Mouse (Mus musculus): ENCODE measurements around the gene Msi2. TPM values are rescaled to one million over a fixed set of nuclear protein-coding genes. Genes with fewer than 3 reads are reported as not detected.

Gene Msi2
- polyA plus RNA-seq, 1 experiment from 2014 or later, result 15.1 TPM

DNA sequence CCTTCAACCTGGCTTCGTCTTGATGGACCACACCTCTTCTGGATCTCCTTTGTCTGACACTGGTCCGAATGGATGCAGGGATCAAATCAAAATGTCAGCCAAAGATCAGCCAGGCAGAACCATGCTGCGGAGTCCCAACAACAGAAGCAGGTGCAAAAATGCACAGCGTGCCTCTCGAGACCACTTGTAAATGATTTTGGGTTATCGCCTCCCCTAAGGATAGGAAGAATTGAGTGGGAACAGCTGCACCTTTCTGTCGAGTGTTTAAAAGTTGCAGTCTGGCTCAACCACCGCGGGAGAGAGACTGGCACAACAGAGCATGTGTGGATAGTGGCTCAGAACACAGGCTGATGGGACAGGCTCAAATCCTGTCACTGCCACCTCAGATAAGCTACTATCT, 361.0 kb downstream of the Msi2 start:
- Histone ChIP-seq H3K4me3 (ENCODE audit: low read length) (no peak overlapping the region), H3K4me2 (ENCODE audit: low read depth, low read length) (peak overlapping the region; percentile 7; the same call in 1 of the 2 replicates), H3K27ac (ENCODE audit: low read length) (peak overlapping the region; percentile 36), H3K36me3 (ENCODE audit: control insufficient read depth, insufficient read depth, low read length) (no peaks in the 10 kb centered on the region), H3K9ac (ENCODE audit: low read length) (no peak overlapping the region), H3K9me3 (ENCODE audit: control insufficient read depth, low read length) (no peaks in the 10 kb centered on the region), H3K27me3 (ENCODE audit: control insufficient read depth, insufficient read depth, low read depth, low read length) (no peaks in the 10 kb centered on the region), H3K4me1 (replicated peaks; ENCODE audit: control insufficient read depth, insufficient read depth, low read length) (peaks cover 14% of the 10 kb centered on the region; the same call in 1 of the 2 replicates)
- peak; percentile 10; the same call in 1 of the 2 replicates for ATAC-seq (ENCODE audit: low read depth)
- 45% methylated on average over 9 of the region's 9 CpGs for WGBS

DNA sequence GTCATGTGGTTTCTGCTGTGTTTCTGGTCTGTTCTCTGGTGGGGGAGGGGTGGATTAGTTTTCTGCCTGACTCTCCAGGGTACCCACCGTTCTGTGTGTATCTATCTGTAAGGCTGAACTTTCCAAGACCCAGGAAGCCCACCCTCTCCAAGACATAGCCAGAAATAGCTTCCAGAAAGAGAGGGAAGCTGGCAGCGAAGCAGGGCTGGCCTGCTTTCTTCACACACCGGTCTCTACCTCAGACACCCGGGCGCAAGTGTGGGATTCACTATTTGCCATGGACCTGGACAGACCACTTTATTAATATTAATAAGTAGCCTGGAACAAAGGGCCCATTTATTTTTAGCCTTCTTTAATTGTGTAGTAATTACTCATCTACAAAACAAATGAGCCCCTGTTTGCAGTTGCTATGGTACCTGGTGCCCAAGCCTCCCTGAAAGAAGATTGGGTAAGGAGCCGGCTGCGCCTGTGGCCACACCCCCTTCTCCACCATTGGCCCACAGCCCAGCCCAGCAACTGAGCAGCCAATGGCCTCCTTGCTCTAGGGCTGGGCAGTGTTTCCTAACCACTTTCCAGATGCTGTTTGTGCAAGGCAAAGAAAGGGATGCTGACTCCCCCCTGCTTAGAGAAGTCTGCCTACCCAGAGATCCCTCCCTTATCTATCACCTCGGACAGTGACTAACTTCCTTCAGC, 361.6 kb downstream of the Msi2 start:
- Histone ChIP-seq H3K27me3 (ENCODE audit: control insufficient read depth, insufficient read depth, low read depth, low read length) (no peaks in the 10 kb centered on the region), H3K36me3 (ENCODE audit: control insufficient read depth, insufficient read depth, low read length) (no peaks in the 10 kb centered on the region), H3K27ac (ENCODE audit: low read length) (peak overlapping the region; percentile 36), H3K4me2 (ENCODE audit: low read depth, low read length) (peak overlapping the region; percentile 7; the same call in 1 of the 2 replicates), H3K9ac (ENCODE audit: low read length) (no peak overlapping the region), H3K9me3 (ENCODE audit: control insufficient read depth, low read length) (no peaks in the 10 kb centered on the region), H3K4me1 (replicated peaks; ENCODE audit: control insufficient read depth, insufficient read depth, low read length) (peaks cover 14% of the 10 kb centered on the region), H3K4me3 (ENCODE audit: low read length) (no peak overlapping the region)
- ATAC-seq (ENCODE audit: low read depth), result peak; percentile 93
- WGBS, result 41% methylated on average over 8 of the region's 8 CpGs

DNA sequence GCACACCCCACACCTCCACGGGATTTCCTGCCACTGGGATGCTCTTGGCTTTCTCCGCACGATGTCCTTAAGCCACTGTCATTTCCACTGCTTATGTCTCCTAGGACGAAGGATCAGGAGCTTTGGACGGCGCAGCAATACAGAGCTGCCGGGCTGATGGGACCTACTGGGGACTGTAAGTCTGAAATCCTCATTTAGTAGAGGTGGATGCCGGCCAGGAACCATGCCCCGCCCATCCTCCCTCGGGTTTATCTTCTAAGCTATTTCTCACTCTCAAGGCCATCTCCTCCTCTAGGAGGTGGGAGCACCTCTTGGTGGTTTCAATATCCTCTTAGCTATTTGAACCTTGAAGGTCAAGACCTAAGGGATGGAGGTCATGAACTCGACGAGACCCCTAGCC, 362.3 kb downstream of the Msi2 start:
- H3K27ac ChIP-seq (ENCODE audit: low read length), result no peak overlapping the region
- H3K27me3 ChIP-seq (ENCODE audit: control insufficient read depth, insufficient read depth, low read depth, low read length), result no peaks in the 10 kb centered on the region
- 69% methylated on average over 12 of the region's 12 CpGs for WGBS
- ATAC-seq (ENCODE audit: low read depth), result no peak
- no peak overlapping the region for H3K4me2 ChIP-seq (ENCODE audit: low read depth, low read length)
- H3K9ac ChIP-seq (ENCODE audit: low read length), result no peak overlapping the region
- no peak overlapping the region for H3K4me3 ChIP-seq (ENCODE audit: low read length)
- peaks cover 14% of the 10 kb centered on the region for H3K4me1 ChIP-seq (replicated peaks; ENCODE audit: control insufficient read depth, insufficient read depth, low read length)
- H3K36me3 ChIP-seq (ENCODE audit: control insufficient read depth, insufficient read depth, low read length), result no peaks in the 10 kb centered on the region
- no peaks in the 10 kb centered on the region for H3K9me3 ChIP-seq (ENCODE audit: control insufficient read depth, low read length)

DNA sequence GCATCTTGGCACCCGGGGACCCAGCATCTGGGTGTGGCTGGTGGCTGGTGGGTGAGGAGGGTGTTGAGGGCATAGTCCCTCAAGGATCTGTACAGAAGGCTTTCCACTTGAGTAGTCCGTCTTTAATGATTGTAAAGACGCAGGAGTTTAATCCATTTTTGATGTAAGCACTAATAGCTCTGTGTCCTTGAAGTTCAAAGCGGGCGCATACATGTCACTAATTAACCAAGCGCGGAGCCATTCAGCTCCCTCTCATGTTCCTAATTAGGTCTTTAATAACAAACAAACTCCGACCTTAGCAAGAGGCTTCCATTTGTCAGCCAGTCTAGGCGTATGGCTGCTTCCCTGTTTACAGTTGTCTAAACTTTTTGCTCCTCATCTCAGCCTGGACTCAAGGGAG, 363.5 kb downstream of the Msi2 start:
- Histone ChIP-seq H3K27ac (ENCODE audit: low read length) (no peak overlapping the region), H3K9ac (ENCODE audit: low read length) (no peak overlapping the region), H3K9me3 (ENCODE audit: control insufficient read depth, low read length) (no peaks in the 10 kb centered on the region), H3K4me1 (replicated peaks; ENCODE audit: control insufficient read depth, insufficient read depth, low read length) (peaks cover 14% of the 10 kb centered on the region), H3K27me3 (ENCODE audit: control insufficient read depth, insufficient read depth, low read depth, low read length) (no peaks in the 10 kb centered on the region), H3K4me3 (ENCODE audit: low read length) (no peak overlapping the region), H3K4me2 (ENCODE audit: low read depth, low read length) (no peak overlapping the region), H3K36me3 (ENCODE audit: control insufficient read depth, insufficient read depth, low read length) (no peaks in the 10 kb centered on the region)
- ATAC-seq (ENCODE audit: low read depth), result no peak
- 86% methylated on average over 9 of the region's 9 CpGs for WGBS

DNA sequence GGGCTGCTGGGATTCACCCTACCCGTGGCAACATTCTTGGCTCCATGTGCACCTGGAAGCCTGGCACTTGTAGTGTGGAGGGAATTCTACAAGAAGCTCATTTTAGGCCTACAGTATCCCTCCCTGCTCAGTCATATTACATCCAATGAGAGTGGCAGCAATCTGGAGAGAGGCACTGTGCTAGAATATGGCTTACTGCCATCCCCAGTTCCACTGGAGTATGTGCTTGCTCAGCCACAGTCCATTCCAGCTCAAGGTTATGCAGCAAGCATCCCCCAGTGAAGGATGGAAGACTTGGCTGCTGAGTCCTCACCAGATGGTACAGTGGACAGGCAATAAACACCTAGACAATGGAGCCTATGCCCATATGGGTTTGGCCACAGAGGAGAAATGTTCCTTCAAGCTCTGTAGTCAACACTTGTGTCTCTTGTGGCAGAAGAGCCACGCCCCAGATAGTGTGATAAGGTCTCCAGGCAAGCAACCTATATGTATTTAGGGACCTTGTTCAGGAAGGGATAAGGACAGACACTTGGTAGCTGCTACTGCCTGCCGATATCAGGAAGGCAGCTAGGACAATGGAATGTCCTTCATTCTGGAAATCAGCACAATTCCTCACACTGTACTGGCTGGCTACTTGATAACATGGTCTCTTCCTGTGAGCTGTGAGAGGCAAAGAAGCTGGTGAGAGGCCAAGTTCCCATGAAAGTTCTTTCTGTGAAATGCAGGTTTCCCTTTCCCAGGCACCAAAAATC, 366.4 kb downstream of the Msi2 start:
- ATAC-seq (ENCODE audit: low read depth), result no peak
- no peak overlapping the region for H3K9ac ChIP-seq (ENCODE audit: low read length)
- H3K4me3 ChIP-seq (ENCODE audit: low read length), result no peak overlapping the region
- WGBS, result 61% methylated on average over 3 of the region's 3 CpGs
- no peaks in the 10 kb centered on the region for H3K36me3 ChIP-seq (ENCODE audit: control insufficient read depth, insufficient read depth, low read length)
- no peaks in the 10 kb centered on the region for H3K27me3 ChIP-seq (ENCODE audit: control insufficient read depth, insufficient read depth, low read depth, low read length)
- no peak overlapping the region for H3K27ac ChIP-seq (ENCODE audit: low read length)
- H3K4me1 ChIP-seq (replicated peaks; ENCODE audit: control insufficient read depth, insufficient read depth, low read length), result peaks cover 4% of the 10 kb centered on the region; the same call in 1 of the 2 replicates
- H3K9me3 ChIP-seq (ENCODE audit: control insufficient read depth, low read length), result no peaks in the 10 kb centered on the region
- no peak overlapping the region for H3K4me2 ChIP-seq (ENCODE audit: low read depth, low read length)

DNA sequence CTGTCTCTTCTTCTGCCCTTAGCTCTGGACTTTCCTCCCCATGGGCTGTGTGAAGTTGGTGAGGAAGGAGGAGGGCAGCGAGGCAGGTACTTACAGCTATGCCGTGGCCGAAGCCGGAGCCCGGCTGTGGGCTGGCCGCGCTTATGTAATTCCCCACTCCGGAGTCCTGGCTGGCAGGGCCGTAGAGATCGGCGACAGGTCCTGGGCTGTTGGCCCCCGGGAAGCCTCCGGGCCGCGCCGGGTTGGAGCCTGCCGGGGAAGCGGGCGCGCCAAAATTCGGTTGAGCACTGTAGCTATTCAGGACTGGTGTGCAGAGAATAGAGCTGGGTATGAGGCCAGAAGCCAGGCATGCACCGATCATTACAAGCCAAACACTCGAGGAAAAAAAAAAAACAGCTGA, 369.6 kb downstream of the Msi2 start:
- H3K4me3 ChIP-seq (ENCODE audit: low read length), result no peak overlapping the region
- H3K4me1 ChIP-seq (replicated peaks; ENCODE audit: control insufficient read depth, insufficient read depth, low read length), result no peaks in the 10 kb centered on the region; the same call in 1 of the 2 replicates
- H3K9ac ChIP-seq (ENCODE audit: low read length), result 0 out of 2 replicates have a peak overlapping the region, but pooled peaks have one; percentile 29
- no peak overlapping the region for H3K4me2 ChIP-seq (ENCODE audit: low read depth, low read length)
- WGBS, result 57% methylated on average over 23 of the region's 23 CpGs
- no peak; the same call in 1 of the 2 replicates for ATAC-seq (ENCODE audit: low read depth)
- no peaks in the 10 kb centered on the region for H3K9me3 ChIP-seq (ENCODE audit: control insufficient read depth, low read length)
- H3K27me3 ChIP-seq (ENCODE audit: control insufficient read depth, insufficient read depth, low read depth, low read length), result no peaks in the 10 kb centered on the region
- H3K27ac ChIP-seq (ENCODE audit: low read length), result no peak overlapping the region
- no peaks in the 10 kb centered on the region for H3K36me3 ChIP-seq (ENCODE audit: control insufficient read depth, insufficient read depth, low read length)

DNA sequence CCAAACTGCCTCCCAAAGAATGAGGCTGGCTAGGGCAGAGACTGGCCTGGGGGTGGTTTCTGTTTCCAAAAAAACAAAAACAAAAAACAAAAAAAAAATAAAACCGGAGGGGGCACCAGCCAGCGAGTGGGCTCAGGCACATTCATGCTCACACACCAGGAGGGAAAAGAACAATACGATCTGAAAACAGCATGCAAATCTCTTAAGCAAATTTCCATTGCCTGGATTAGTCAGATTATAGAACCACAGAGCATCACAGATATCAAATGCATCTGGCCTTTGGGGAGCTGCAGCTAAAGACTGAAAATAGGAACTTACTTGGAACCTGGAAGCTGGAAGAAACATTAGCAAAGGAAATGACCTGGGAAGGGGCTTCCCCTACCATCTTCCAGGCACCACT, 370.3 kb downstream of the Msi2 start:
- 90% methylated on average over 3 of the region's 3 CpGs for WGBS
- no peaks in the 10 kb centered on the region for H3K36me3 ChIP-seq (ENCODE audit: control insufficient read depth, insufficient read depth, low read length)
- no peak overlapping the region for H3K4me2 ChIP-seq (ENCODE audit: low read depth, low read length)
- H3K9ac ChIP-seq (ENCODE audit: low read length), result no peak overlapping the region
- no peak overlapping the region for H3K4me3 ChIP-seq (ENCODE audit: low read length)
- ATAC-seq (ENCODE audit: low read depth), result no peak
- no peaks in the 10 kb centered on the region for H3K9me3 ChIP-seq (ENCODE audit: control insufficient read depth, low read length)
- no peak overlapping the region for H3K27ac ChIP-seq (ENCODE audit: low read length)
- H3K4me1 ChIP-seq (replicated peaks; ENCODE audit: control insufficient read depth, insufficient read depth, low read length), result no peaks in the 10 kb centered on the region; the same call in 1 of the 2 replicates
- H3K27me3 ChIP-seq (ENCODE audit: control insufficient read depth, insufficient read depth, low read depth, low read length), result no peaks in the 10 kb centered on the region

DNA sequence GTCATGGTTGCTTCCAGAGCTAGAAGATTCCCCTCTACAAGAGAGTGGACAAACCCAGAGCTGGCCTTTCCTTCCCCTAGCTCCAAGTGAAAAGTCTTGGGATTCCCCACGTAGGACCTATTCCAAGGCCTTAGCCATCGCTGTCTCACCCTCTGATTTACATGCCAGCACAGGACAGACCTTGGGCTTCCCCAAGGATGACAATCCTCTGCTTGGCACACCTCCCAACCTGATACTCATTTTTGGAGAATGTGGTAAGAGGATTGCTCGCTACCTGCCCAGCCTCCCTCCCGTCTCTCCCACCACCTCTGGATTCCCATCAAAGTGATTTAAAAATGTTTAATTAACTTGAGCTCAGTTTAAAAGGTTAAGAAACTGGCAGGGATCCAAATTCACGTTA, 372.2 kb downstream of the Msi2 start:
- ATAC-seq (ENCODE audit: low read depth), result no peak
- H3K27ac ChIP-seq (ENCODE audit: low read length), result no peak overlapping the region
- WGBS, result 78% methylated on average over 5 of the region's 5 CpGs

DNA sequence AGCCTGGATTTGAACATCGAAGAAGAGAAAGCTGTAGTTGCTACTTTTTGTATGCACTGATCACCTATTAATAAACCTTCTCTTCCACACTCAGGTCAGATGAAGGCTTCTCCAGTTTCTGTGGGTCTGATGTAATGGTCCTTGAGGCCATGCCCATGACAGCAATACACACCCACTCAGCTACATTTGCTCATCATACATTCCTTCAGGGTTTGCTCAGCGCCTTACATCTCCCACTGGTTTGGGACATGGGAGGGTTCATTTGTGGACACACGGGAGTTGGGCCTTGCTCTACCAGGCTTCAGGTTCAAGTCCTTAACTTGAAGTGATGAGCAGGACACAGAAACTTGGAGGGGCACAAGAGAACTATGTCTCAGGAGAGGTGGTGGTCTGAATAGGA, 380.4 kb downstream of the Msi2 start:
- no peak overlapping the region for H3K4me2 ChIP-seq (ENCODE audit: low read depth, low read length)
- H3K9ac ChIP-seq (ENCODE audit: low read length), result no peak overlapping the region
- no peak overlapping the region for H3K27ac ChIP-seq (ENCODE audit: low read length)
- H3K4me3 ChIP-seq (ENCODE audit: low read length), result no peak overlapping the region
- no peaks in the 10 kb centered on the region for H3K27me3 ChIP-seq (ENCODE audit: control insufficient read depth, insufficient read depth, low read depth, low read length)
- peaks cover 9% of the 10 kb centered on the region; the same call in 1 of the 2 replicates for H3K4me1 ChIP-seq (replicated peaks; ENCODE audit: control insufficient read depth, insufficient read depth, low read length)
- 0 out of 2 replicates have a peak, but pooled peaks cover 5% of the 10 kb centered on the region for H3K36me3 ChIP-seq (ENCODE audit: control insufficient read depth, insufficient read depth, low read length)
- 92% methylated on average over 3 of the region's 3 CpGs for WGBS
- no peak for ATAC-seq (ENCODE audit: low read depth)
- H3K9me3 ChIP-seq (ENCODE audit: control insufficient read depth, low read length), result no peaks in the 10 kb centered on the region

More for the DNA sequence above, 372.2 kb downstream of the Msi2 start:
- no peaks in the 10 kb centered on the region for H3K27me3 ChIP-seq (ENCODE audit: control insufficient read depth, insufficient read depth, low read depth, low read length)
- no peaks in the 10 kb centered on the region for H3K36me3 ChIP-seq (ENCODE audit: control insufficient read depth, insufficient read depth, low read length)
- no peak overlapping the region for H3K4me3 ChIP-seq (ENCODE audit: low read length)
- H3K4me1 ChIP-seq (replicated peaks; ENCODE audit: control insufficient read depth, insufficient read depth, low read length), result no peaks in the 10 kb centered on the region
- no peak overlapping the region for H3K9ac ChIP-seq (ENCODE audit: low read length)
- H3K4me2 ChIP-seq (ENCODE audit: low read depth, low read length), result no peak overlapping the region
- no peaks in the 10 kb centered on the region for H3K9me3 ChIP-seq (ENCODE audit: control insufficient read depth, low read length)
